Mouse (Mus musculus) lung, postnatal 0 days (tissue): ENCODE results near the gene Spsb2. TPM values are rescaled to one million over a fixed set of nuclear protein-coding genes. Genes with fewer than 3 reads are reported as not detected.

Source experiments
- ATAC-seq: fragments of 200-750 bp; cut with Nextera tagmentation; 2 replicates; pipeline ENCODE4 v1.8.0; 2017; ENCODE audit warnings: moderate library complexity
- DNase-seq: peaks from one replicate; pipeline ENCODE4 v3.0.0-alpha.2; 2016; ENCODE audit warnings: low spot score
- H3K27ac ChIP-seq: fragments of 300-500 bp; sonication (generic); 2 replicates; pipeline ENCODE4 v1.5.1; 2014; ENCODE audit warnings: antibody characterized with exemption, mild to moderate bottlenecking, low read length, mixed read lengths
- H3K27me3 ChIP-seq: fragments of 300-500 bp; sonication (generic); replicated peaks from 2 replicates; pipeline ENCODE4 v1.6.1; 2014; ENCODE audit warnings: low read length, mixed read lengths; ENCODE audit not compliant: insufficient read depth
- H3K36me3 ChIP-seq: fragments of 300-500 bp; sonication (generic); 2 replicates; pipeline ENCODE4 v1.6.1; 2014; ENCODE audit warnings: low read length, mixed read lengths; ENCODE audit not compliant: insufficient read depth
- H3K4me1 ChIP-seq: fragments of 300-500 bp; sonication (generic); 2 replicates; pipeline ENCODE4 v1.6.1; 2014; ENCODE audit warnings: antibody characterized with exemption, low read depth, low read length, mixed read lengths; ENCODE audit not compliant: insufficient read depth
- H3K4me2 ChIP-seq: fragments of 300-500 bp; sonication (generic); replicated peaks from 2 replicates; pipeline ENCODE4 v1.6.1; 2014; ENCODE audit warnings: low read depth, mild to moderate bottlenecking, low read length, moderate library complexity, mixed read lengths
- H3K4me3 ChIP-seq: fragments of 300-500 bp; sonication (generic); 2 replicates; pipeline ENCODE4 v1.5.1; 2014; ENCODE audit warnings: low read depth, low read length
- H3K9ac ChIP-seq: fragments of 300-500 bp; sonication (generic); replicated peaks from 2 replicates; pipeline ENCODE4 v1.6.1; 2014; ENCODE audit warnings: low read depth, mild to moderate bottlenecking
- H3K9me3 ChIP-seq: fragments of 300-500 bp; sonication (generic); 2 replicates; pipeline ENCODE4 v1.6.1; 2016; ENCODE audit warnings: low read length, mixed read lengths
- CTCF ChIP-seq: IDR thresholded peaks from 2 replicates; pipeline ENCODE4 v1.5.1; 2016; ENCODE audit warnings: antibody characterized with exemption, mild to moderate bottlenecking
- EP300 ChIP-seq: IDR thresholded peaks from 2 replicates; pipeline ENCODE4 v1.6.1; 2016; ENCODE audit warnings: antibody characterized with exemption, mild to moderate bottlenecking, control low read depth
- WGBS: fragments of 180-500 bp; shearing (Covaris S2); extraction: QIAGEN DNeasy Blood & Tissue Kit; methylation state at CpG from one replicate; pipeline ENCODE4 v1.1.7; 2014; 5-methylcytosine and 5-hydroxymethylcytosine counted together
- polyA plus RNA-seq: library from polyadenylated mRNA; unstranded; fragments of >200 nt; fragmentation: Nextera tagmentation; extraction: Ambion mirVana; gene quantifications from 2 replicates; pipeline ENCODE4 v1.2.1, GENCODE M21; 2015

The Spsb2 gene
- polyA plus RNA-seq, 1 experiment from 2014 or later = 33.7 TPM

DNA sequence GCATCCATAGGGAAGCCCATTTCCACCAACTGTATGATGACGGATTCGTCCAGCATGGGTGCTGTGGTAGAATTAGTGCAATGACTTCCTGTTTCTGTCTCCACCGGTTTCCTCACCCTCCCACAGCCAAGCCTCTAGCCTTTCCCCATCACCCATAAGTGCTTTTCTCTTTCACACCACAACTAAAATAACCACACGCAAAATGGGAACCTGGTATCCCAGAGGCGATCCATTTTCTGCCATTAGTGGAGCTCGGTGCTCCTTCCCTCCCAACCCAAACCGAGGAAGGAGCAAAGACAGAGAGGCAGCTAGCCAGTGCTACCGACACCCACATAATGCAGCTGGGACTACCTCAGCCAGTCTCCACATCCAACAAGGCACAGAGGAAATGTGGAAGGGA, 9.5 kb downstream of the Spsb2 start:
- no peaks in the 10 kb centered on the region for H3K9me3 ChIP-seq
- H3K27me3 ChIP-seq = no peaks in the 10 kb centered on the region
- peaks cover under 1% of the 10 kb centered on the region; the same call in 1 of the 2 replicates for H3K4me1 ChIP-seq
- H3K36me3 ChIP-seq = peaks cover 43% of the 10 kb centered on the region
- no peak for ATAC-seq
- H3K27ac ChIP-seq = no peak overlapping the region
- 80% methylated on average over 8 of the region's 8 CpGs for WGBS
- no peak for TF ChIP-seq EP300
- TF ChIP-seq CTCF = no peak
- no peak overlapping the region for H3K4me2 ChIP-seq
- H3K4me3 ChIP-seq = no peak overlapping the region
- DNase-seq = peak; percentile 42
- H3K9ac ChIP-seq = no peak overlapping the region

DNA sequence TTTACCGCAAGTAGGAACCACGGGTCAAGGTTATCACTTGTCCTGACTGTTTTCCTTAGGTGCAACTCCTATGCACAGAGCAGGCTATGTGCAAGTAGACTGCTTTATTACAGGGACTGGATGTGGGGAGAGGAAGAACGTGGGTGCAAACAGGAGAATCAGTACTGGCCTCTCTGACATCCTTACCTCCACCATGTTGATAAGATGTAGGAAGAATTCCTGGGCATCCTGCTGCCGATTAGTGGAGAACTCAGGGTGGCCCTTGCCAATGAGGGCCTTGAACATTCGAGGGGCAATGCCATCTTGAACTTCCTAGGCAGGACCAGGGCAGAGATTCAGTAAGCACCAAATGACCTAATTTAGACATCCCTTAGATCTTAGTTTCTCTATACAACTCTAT, 12.4 kb downstream of the Spsb2 start:
- no peak overlapping the region for H3K4me3 ChIP-seq
- H3K4me2 ChIP-seq = no peak overlapping the region
- H3K9me3 ChIP-seq = no peaks in the 10 kb centered on the region
- DNase-seq (no peak), ATAC-seq (no peak)
- peaks cover 68% of the 10 kb centered on the region for H3K36me3 ChIP-seq
- WGBS = 93% methylated on average over 5 of the region's 5 CpGs
- H3K9ac ChIP-seq = no peak overlapping the region
- no peak overlapping the region for H3K27ac ChIP-seq
- H3K27me3 ChIP-seq = no peaks in the 10 kb centered on the region
- H3K4me1 ChIP-seq = no peaks in the 10 kb centered on the region
- TF ChIP-seq CTCF (no peak), EP300 (no peak)

DNA sequence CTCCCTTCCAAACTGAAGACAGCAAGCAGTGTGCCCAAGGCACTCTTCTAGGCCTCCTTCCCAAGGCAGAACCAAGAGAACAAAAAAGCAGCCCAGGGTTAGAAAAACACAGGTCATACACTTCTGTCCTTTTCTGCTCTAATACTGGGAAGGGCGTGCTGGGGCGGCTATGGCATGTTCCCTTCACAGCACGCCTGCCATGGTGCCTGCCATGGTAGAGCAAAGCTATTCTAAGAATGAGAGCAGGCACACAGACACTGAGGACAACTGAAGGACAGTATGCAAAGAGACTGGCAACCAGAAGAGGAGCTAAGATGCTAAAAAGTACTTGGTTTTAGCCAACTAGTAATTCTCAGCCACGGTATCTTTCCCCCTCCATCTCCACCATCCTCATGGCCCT, 13.6 kb downstream of the Spsb2 start:
- WGBS = 93% methylated on average over 4 of the region's 4 CpGs
- peaks cover 73% of the 10 kb centered on the region for H3K36me3 ChIP-seq

DNA sequence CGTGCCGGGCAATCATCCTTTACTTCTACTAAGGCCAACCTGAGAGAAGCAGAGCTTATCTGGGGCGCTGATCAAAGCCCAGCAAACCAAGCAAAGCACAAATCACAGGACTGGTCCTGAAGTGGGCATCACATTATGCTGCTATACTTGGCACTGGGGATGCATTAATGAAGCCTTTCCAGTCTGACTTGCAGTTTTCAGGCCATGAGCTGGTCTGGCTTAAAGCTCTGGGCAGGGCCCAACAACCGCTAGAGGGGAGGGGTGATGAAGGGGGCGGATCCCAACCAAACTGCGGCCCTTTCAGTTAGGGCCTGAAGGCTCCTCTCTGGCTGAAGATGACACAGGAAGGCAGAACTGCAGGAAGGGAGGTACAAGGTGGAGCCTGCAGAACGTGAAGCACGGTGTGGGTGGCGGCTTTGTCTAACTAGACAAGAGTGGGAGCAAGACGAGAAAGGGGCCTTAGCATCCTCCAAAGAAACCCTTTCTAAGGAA, 19.7 kb downstream of the Spsb2 start:
- DNase-seq = peak; percentile 51
- ATAC-seq = no peak
- WGBS = 20% methylated on average over 10 of the region's 10 CpGs

More for the DNA sequence above, 13.6 kb downstream of the Spsb2 start:
- Histone ChIP-seq H3K4me1 (no peaks in the 10 kb centered on the region), H3K27me3 (no peaks in the 10 kb centered on the region), H3K4me3 (no peak overlapping the region), H3K27ac (no peak overlapping the region), H3K9ac (no peak overlapping the region), H3K4me2 (no peak overlapping the region), H3K9me3 (no peaks in the 10 kb centered on the region)
- ATAC-seq (no peak), DNase-seq (no peak)
- no peak for TF ChIP-seq CTCF

DNA sequence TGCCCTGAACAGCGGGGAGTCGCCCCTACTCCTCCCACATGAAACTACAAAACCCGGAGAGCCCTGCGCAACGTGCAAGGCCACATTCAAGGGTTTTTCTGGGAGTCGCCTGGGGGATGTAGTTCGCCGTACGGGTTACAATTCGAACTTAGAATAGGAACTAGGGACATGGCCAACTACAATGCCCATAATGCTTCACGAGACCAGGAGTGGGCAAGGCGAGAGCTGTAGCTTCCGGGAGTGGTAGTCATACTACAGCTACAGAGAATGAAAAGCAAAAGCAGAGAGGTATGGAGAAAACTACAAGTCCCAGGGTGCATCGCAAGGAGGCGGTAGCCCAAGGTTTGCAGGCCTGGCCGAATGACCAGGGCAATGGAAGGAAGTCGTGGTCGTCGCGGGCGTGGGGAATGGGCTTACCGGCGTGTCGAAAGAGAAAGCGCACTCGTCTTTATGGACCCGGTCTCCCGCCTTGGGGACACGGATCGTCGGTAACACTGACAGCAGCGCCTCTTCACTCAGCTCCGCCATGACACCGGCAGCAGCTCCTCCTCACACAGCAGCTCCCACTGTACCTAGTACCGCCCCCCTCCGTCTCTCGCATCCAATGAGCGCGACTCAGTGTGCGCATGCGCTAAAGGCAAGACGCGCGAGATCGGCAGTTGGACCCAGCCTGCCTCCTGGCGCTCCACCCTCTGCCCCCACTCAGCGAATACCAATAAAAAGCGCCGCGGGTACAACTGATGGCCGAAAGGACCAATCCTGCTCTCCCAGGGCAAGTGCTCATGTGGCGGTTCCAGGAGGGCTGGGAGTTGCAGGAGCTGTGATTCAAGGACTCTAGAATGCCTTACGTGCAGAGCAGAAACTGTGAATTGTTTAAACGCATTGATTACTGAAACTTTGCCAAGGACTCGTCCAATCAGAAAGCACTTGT, 20.7 kb downstream of the Spsb2 start, which contains the start of the genes Usp5 and Cdca3:
Usp5 (minus strand) TSS at position 617 of the 931 bp plus-strand sequence.
Cdca3 (plus strand) TSS at position 680 of the 931 bp plus-strand sequence.
- peaks cover 19% of the 10 kb centered on the region for H3K36me3 ChIP-seq
- peak within 1 kb of the TSS; percentile 71 for H3K4me3 ChIP-seq
- H3K4me1 ChIP-seq = peaks cover 8% of the 10 kb centered on the region; the same call in 1 of the 2 replicates
- no peaks in the 10 kb centered on the region for H3K9me3 ChIP-seq
- peak within 1 kb of the TSS; percentile 74 for H3K4me2 ChIP-seq
- under 1% methylated on average over 55 of the region's 55 CpGs for WGBS
- peak within 1 kb of the TSS; percentile 82 for H3K27ac ChIP-seq
- ATAC-seq (peak; percentile 92), DNase-seq (peak; percentile 100)
- peak within 1 kb of the TSS; percentile 42 for H3K9ac ChIP-seq
- no peaks in the 10 kb centered on the region for H3K27me3 ChIP-seq
- TF ChIP-seq CTCF (peak; percentile 57), EP300 (no peak)

More for the DNA sequence above, 19.7 kb downstream of the Spsb2 start:
- Histone ChIP-seq H3K4me2 (peak overlapping the region; percentile 62), H3K4me3 (peak overlapping the region; percentile 71), H3K9ac (peak overlapping the region; percentile 23; the same call in 1 of the 2 replicates), H3K9me3 (no peaks in the 10 kb centered on the region), H3K27me3 (no peaks in the 10 kb centered on the region), H3K27ac (0 out of 2 replicates have a peak overlapping the region, but pooled peaks have one; percentile 21), H3K4me1 (peaks cover 8% of the 10 kb centered on the region; the same call in 1 of the 2 replicates), H3K36me3 (peaks cover 29% of the 10 kb centered on the region)
- no peak for TF ChIP-seq CTCF
- no peak for TF ChIP-seq EP300
